Mouse (Mus musculus) adrenal gland, adult 10 weeks (tissue): ENCODE measurements around the gene Pdap1. TPM values are rescaled to one million over a fixed set of nuclear protein-coding genes. Genes with fewer than 3 reads are reported as not detected.

Experiments
- polyA plus RNA-seq: library from polyadenylated mRNA; stranded (reverse); fragments of 350-450 nt; fragmentation: Illumina TruSeq; extraction: RNeasy Lipid Tissue Mini Kit (QIAGEN cat#74804); gene quantifications from one replicate; pipeline ENCODE4 v1.2.3, GENCODE M21; 2014; ENCODE audit warnings: low read depth, low replicate concordance

Pdap1 gene
- 37.3 TPM for polyA plus RNA-seq

GRCm38 (mm10) chr5:145139571-145140519 lies at the start of gene Pdap1, which contains the start of gene Bud31:
TSS of gene Pdap1 (minus strand) at chr5:145140238.
TSS of gene Bud31 (plus strand) at chr5:145140362.

DNA sequence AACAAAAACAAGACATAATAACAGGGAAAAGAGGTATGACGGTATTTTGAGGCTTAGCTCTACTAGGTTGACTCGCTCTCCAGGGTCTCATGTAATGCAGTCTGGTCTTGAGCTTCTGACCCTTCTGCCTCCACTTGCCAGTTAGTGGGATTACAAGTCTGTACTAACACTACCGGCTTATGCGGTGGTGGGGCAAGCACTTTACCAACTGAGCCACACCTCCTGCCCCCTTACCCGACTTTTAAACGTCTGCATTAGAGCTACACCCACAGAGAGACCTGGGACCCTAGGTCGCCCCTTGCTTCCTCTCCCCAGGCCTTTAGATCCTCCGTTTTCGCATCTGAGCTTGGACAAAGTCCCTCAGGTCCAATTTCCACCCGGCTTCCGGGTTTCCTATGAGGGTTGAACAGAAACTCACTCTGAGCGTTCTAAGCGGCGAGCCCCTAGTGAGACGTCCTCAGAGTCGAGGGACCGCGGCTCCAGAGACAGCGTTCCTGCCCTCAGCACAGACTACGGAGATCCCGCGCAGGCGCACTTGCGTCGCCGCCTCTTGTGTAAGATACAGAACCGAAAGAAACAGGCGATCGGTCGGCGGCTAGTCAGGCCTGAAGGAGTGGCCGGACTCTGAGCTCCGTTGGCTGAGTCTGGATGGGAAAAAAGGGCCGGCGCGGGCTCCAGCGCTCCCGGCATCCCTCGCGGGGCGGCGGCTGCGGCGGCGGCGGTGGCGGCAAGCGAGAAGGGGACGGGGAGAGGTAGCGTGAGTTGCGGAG lies 26.7 kb upstream of the Pdap1 start, which contains the start of the genes Ptcd1 and Cpsf4:
TSS of gene Ptcd1 (minus strand) at position 573 of the 770 bp plus-strand sequence.
TSS of gene Cpsf4 (plus strand) at position 678 of the 770 bp plus-strand sequence.

DNA sequence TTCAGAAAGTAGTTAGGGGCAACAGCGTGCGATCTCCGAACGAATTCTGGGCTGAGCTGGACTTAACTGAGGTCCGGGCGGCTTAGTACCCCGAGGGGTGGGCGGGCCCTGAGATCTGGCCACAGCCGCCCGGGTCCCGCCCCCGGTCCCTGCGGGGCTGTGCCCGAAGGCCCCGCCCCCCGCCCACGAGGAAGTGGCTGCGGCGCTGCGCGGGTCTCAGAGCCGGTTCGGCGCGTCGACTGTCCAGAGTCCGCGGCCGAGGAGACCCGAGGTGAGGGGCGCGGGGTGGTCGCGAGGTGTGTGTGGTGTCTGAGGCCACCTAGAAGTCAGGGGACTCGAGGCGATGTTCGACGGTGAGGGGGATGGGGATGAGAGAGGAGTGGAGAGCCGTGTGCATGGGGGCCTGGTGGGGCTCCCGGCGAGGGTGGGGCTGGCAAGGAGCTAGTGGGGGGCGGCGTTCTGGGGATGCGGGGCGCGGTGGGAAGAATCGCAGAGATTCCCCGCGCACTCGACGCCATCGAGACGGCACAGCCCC lies 25.9 kb downstream of the Pdap1 start, which contains the start of gene Arpc1b:
TSS of gene Arpc1b (plus strand) at position 145 of the 535 bp plus-strand sequence.

DNA sequence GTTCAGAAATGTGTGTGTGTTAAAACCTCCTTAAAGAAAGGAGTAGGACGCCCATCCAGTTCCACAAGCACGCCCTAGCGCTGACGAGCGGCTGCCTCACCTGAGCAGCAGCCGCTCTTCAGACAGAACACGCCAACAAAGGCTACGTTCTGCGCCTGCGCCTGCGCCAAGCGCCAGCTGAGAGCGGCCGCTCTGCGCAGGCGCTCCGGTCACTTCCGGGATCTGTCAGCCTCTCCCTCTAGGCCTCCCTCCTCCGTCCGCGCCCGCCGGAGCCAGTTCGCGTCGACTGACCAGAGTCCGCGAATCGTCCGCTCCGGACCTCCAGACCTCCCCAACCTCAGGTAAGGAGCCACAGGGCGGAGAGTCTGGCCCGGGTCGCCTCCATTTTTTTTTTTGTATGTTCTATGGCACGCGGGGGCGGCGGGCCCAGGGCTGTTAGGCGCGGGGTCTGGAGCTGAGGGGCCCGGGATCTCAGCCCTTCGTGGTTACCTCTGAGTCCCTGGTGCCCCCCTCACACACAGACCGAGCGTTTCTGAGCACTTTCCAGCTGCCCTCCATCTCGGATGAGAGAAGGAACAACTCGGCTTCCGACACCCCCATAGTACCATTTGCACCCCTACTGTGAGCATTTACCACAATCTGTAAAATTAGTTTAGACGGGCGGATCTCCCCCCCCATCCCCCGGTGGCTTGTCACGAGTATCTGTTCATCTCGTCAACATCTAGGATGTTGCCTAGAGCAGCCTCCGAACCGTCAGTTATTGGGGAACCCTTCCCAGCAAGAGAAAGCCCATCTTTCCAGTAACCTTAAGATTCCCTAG lies 56.2 kb downstream of the Pdap1 start, which contains the start of the genes Arpc1a and Kpna7:
TSS of gene Arpc1a (plus strand) at position 199 of the 820 bp plus-strand sequence.
TSS of gene Kpna7 (minus strand) at position 399 of the 820 bp plus-strand sequence.

Other genes starting within 250 kb of the Pdap1 start
- 9.8 TPM for gene Smurf1, start 174.4 kb downstream of the Pdap1 start, polyA plus RNA-seq
- gene Gm4871, start 107.5 kb downstream of the Pdap1 start, polyA plus RNA-seq = not detected
- gene 1700018F24Rik, start 97.2 kb downstream of the Pdap1 start, polyA plus RNA-seq = not detected
- gene Arpc1a, start 56.4 kb downstream of the Pdap1 start, polyA plus RNA-seq = 26.4 TPM
- not detected for gene Kpna7, start 56.2 kb downstream of the Pdap1 start, polyA plus RNA-seq
- 37.3 TPM for gene Arpc1b, start 26.0 kb downstream of the Pdap1 start, polyA plus RNA-seq
- 293 TPM for gene Bud31, start 124 bp upstream of the Pdap1 start, polyA plus RNA-seq
- gene Ptcd1, start 26.9 kb upstream of the Pdap1 start, polyA plus RNA-seq = 2.6 TPM
- 1.9 TPM for gene Cpsf4, start 27.0 kb upstream of the Pdap1 start, polyA plus RNA-seq
- 22.8 TPM for gene Atp5j2, start 51.8 kb upstream of the Pdap1 start, polyA plus RNA-seq
- 2.2 TPM for gene Zkscan14, start 61.6 kb upstream of the Pdap1 start, polyA plus RNA-seq
- 7.8 TPM for gene Zkscan5, start 64.3 kb upstream of the Pdap1 start, polyA plus RNA-seq
- 149 TPM for gene Zfp655, start 91.5 kb upstream of the Pdap1 start, polyA plus RNA-seq
- 0.41 TPM for gene Zscan25, start 140.3 kb upstream of the Pdap1 start, polyA plus RNA-seq
- gene Cyp3a57, start 205.0 kb upstream of the Pdap1 start, polyA plus RNA-seq = not detected